Mouse (Mus musculus) activated CD4-positive, CD25-positive, alpha-beta regulatory T cell, adult 4 months (primary cell): ENCODE results near the gene Hdac11. TPM values are rescaled to one million over a fixed set of nuclear protein-coding genes. Genes with fewer than 3 reads are reported as not detected.
A peak's percentile ranks its signal among the peaks of the same experiment; 100 is the strongest.

Experiments
- ATAC-seq: one replicate; pipeline ENCODE4 v1.8.0; 2017
- polyA plus RNA-seq, 2 experiments: library from polyadenylated mRNA; unstranded; fragments of 100-300 nt; shearing (Covaris generic); gene quantifications; one replicate each; pipeline ENCODE4 v1.2.1; 2017

Hdac11 gene
- polyA plus RNA-seq, 2 experiments from 2014 or later: 0.54 to 1.3 TPM

- ATAC-seq: no peak
Measured at GRCm38 (mm10) chr6:91137343-91137956, 19.0 kb upstream of the Hdac11 start.

GRCm38 (mm10) chr6:91139846-91140245 lies 16.6 kb upstream of the Hdac11 start:
- ATAC-seq: peak; percentile 73

- ATAC-seq: no peak
Measured at GRCm38 (mm10) chr6:91145056-91145455, 11.4 kb upstream of the Hdac11 start.

- no peak for ATAC-seq
Measured at GRCm38 (mm10) chr6:91145572-91145971, 10.9 kb upstream of the Hdac11 start.

- no peak for ATAC-seq
Measured at GRCm38 (mm10) chr6:91146443-91147151, 9.9 kb upstream of the Hdac11 start.

- no peak for ATAC-seq
Measured at GRCm38 (mm10) chr6:91147152-91147770, 9.2 kb upstream of the Hdac11 start.

- no peak for ATAC-seq
Measured at GRCm38 (mm10) chr6:91152892-91153548, 3.4 kb upstream of the Hdac11 start.

- peak; percentile 80 for ATAC-seq
Measured at GRCm38 (mm10) chr6:91153549-91154064, 2.9 kb upstream of the Hdac11 start.

- no peak for ATAC-seq
Measured at GRCm38 (mm10) chr6:91154685-91155084, 1.8 kb upstream of the Hdac11 start.

GRCm38 (mm10) chr6:91155286-91155685 lies 1.2 kb upstream of the Hdac11 start:
- no peak for ATAC-seq

- ATAC-seq: no peak
Measured at GRCm38 (mm10) chr6:91156062-91156461, 403 bp upstream of the Hdac11 start.

GRCm38 (mm10) chr6:91157237-91157570 lies 739 bp downstream of the Hdac11 start:
- no peak for ATAC-seq

GRCm38 (mm10) chr6:91159047-91159446 lies 2.6 kb downstream of the Hdac11 start:
- ATAC-seq: no peak

- no peak for ATAC-seq
Measured at GRCm38 (mm10) chr6:91160399-91160798, 3.9 kb downstream of the Hdac11 start.

- ATAC-seq: no peak
Measured at GRCm38 (mm10) chr6:91160976-91161375, 4.5 kb downstream of the Hdac11 start.

- ATAC-seq: no peak
Measured at GRCm38 (mm10) chr6:91161506-91162235, 5.2 kb downstream of the Hdac11 start.

GRCm38 (mm10) chr6:91162314-91162713 lies 5.8 kb downstream of the Hdac11 start:
- ATAC-seq: no peak

- no peak for ATAC-seq
Measured at GRCm38 (mm10) chr6:91163195-91163911, 6.9 kb downstream of the Hdac11 start.

- ATAC-seq: no peak
Measured at GRCm38 (mm10) chr6:91164584-91164983, 8.1 kb downstream of the Hdac11 start.

GRCm38 (mm10) chr6:91165210-91165609 lies 8.7 kb downstream of the Hdac11 start:
- ATAC-seq: no peak

GRCm38 (mm10) chr6:91167828-91168227 lies 11.4 kb downstream of the Hdac11 start:
- ATAC-seq: no peak

GRCm38 (mm10) chr6:91169129-91169528 lies 12.7 kb downstream of the Hdac11 start:
- ATAC-seq: no peak
